Mouse (Mus musculus): Measurements from ENCODE around the gene Wnk4.
"Not testable (repeated sequence)": the region's sequence is repeated elsewhere in the genome, so short reads cannot be mapped to it uniquely, and the experiment has no call there.

The Wnk4 gene

DNA sequence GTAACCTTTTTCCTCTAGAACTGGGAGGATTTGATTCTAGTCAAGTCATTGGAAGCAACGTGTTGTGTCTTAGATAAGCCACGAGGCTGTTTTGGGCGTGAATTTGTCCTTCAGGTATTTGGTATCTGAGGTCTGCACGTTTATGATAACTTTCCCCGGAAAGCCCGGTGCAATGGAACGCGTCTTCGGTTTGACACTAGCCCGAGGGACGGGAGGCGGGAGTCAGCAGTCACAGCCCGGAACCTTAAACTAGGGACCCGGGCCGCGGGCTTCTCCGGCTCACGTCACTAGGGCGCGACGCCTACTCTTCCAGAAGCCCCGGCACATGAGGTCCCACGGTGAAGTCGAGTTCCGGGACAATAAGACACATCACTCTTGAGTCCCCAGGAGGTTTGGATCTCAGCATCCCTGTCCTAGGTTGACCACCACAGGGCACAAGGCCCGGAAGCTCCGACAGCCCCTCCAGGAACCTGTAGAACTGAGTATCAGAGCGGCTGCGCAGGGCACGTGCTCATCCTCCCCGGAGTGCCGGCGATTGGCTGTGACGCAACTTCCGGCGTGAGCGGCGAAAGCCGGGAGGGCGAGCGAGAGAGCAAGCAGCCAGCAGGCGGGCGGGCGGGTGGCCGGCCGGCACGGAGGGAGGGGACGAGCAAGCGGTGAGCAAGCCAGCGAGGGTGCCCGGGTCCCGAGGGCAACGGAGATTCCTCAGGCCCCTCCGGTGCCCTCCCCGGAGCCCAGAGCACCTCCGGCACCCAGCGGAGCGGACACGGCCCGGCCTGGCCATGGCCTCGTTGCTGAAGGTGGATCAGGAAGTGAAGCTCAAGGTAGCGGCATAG lies 55.5 kb downstream of the Wnk4 start, which contains the start of gene Psme3:
Psme3 (plus strand) TSS at position 549 of the 836 bp plus-strand sequence.
- DNase-seq (ENCODE audit: low read depth, low spot score), result peak; percentile 97

DNA sequence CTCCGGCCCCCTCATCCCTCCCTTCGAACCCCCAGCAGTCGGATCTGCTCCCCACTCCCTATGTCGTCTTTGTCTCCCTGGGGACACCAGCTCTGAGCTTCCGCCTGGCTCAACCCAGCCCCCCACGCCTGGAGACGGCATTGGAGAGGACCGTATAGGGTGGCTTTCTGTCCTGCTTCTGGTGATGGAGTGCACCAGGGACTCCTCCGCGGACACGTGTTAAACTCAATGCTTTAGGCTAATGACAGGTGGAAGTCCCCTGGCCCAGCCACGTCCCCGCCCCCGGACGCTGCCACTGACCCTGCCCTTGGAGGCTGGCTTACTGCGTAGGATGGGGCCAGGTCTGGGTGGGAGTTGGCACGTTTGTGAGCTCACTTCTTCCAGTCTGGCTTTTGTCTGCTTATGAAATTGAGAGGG lies 56.1 kb downstream of the Wnk4 start:
- no peak for DNase-seq (ENCODE audit: low read depth, low spot score)

GRCm38 (mm10) chr11:101323609-101324008 lies 63.2 kb downstream of the Wnk4 start:
- DNase-seq (ENCODE audit: low read depth, low spot score), result peak; percentile 82

DNA sequence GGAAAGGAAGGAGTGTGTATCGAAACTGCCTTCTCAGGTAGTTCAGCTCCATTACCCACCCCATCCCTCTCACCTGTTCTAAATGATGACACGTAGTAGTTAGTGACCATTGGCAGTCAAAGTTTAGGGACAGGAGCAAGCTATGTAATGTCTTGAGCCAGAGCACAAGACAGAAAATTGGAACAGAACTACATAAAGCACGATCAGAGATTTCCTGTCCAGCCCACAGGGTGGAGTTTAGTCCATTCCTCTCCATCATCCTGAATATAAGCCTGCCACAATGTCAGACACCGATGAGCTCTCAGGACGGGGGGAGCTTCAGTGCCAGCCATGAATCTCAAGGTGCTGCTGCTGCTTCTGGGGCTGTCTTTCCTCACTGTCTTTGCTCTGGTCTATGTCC lies 64.4 kb downstream of the Wnk4 start, which contains the start of gene Aoc2:
Aoc2 (plus strand) TSS at position 301 of the 400 bp plus-strand sequence.
- DNase-seq (ENCODE audit: low read depth, low spot score), result no peak

GRCm38 (mm10) chr11:101325201-101325600 lies 64.8 kb downstream of the Wnk4 start:
- not testable (repeated sequence) for DNase-seq (ENCODE audit: low read depth, low spot score)

DNA sequence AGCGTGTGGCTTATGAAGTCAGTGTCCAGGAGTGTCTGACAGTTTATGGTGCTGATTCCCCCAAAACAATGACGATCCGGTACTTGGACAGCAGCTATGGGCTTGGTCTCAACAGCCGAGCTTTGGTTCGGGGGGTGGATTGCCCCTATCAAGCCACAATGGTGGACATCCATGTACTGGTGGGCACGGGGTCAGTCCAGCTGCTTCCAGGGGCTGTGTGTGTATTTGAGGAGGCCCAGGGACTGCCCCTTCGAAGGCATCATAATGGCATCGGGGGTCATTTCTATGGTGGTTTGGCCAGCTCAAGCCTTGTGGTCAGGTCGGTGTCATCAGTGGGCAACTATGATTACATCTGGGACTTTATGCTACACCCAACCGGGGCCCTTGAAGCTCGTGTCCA lies 65.8 kb downstream of the Wnk4 start:
- no peak for DNase-seq (ENCODE audit: low read depth, low spot score)
